Mouse (Mus musculus): ENCODE measurements around the gene Plpp1. TPM values are rescaled to one million over a fixed set of nuclear protein-coding genes. Genes with fewer than 3 reads are reported as not detected.

Gene Plpp1
- polyA plus RNA-seq, 3 experiments from 2014 or later, result 0.94 to 5.9 (median 1.2) TPM

DNA sequence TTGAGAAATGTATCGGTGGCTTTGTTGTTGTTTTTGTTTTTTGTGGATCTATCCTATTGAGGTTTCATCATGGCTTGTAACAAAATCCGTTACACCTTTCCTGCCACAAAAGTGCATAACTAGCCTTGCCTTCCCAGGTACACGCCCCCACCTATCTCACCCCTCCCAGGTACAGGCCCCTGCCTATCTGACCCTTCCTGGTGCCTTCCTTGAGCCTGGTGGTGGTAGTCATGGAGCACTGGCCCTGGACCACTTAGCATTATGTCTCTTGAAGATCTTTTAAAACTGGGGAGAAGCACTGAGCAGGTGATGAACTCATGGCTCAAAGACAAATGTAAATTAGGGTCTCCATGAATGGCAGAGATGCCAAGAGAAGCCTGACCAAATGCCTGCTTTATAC, 61.8 kb downstream of the Plpp1 start:
- no peak for ATAC-seq

DNA sequence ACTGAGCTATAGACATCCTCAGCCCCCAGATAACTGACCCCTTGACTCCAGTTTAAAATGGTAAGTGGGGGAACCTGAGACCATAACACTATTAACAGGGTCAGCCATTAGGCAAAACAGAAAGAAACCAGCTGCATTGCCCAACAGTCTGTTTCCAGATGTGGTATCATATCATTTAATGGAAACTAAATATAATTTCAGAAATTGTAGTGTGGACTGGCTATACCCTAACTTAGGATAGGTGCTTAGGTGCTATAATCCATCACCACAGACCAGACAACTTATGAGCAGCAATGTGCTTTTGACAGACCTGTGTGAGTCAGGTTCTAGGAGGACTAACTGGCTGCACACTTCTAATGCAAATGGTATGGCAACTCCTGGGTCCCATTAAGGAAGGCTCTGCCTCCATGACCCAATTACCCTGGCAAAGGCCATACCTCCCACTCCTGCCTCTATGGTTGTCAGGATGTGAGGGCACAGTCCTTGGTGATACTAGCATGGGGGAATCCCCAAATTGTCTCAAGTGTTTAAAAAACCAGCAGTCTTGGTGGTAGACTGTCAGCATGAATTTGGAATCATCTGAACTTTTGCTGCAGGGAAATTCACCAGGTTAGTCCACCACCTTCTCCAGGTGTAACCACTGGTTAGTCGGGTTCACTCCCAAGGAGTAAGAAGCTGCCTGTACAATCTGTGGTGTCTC, 62.5 kb downstream of the Plpp1 start:
- ATAC-seq, result peak; percentile 72

DNA sequence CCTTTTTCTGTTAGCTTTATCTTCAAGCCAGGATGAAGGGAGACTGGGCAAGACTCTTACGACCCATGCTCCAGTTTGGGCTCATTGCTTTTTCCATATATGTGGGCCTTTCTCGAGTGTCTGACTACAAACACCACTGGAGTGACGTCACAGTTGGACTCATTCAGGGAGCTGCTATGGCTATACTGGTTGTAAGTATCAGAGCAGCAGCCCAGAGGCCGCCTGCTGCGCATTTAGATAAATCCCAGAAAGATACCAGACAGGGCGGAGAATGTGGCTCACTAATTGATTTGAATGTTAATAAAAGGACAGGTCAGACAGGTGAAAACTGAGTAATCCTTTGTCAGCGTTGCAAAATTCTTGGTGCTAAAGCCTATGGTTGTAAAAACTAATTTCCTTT, 66.2 kb downstream of the Plpp1 start:
- ATAC-seq, result no peak

DNA sequence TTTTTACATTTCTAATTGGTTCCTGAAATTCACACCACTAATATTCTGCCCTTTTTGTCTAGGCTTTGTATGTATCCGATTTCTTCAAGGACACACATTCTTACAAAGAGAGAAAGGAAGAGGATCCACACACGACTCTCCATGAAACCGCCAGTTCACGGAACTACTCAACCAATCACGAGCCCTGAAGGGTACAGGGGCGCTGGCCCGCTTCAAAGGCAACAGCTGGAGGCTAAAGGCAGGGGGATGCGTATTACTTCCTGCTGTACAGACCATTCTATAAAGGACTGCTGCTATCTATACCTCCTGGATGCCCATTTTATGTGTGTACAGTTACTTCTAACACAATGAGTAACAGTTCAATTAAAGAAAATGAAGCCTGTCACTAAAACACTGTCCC, 66.8 kb downstream of the Plpp1 start:
- no peak for ATAC-seq

DNA sequence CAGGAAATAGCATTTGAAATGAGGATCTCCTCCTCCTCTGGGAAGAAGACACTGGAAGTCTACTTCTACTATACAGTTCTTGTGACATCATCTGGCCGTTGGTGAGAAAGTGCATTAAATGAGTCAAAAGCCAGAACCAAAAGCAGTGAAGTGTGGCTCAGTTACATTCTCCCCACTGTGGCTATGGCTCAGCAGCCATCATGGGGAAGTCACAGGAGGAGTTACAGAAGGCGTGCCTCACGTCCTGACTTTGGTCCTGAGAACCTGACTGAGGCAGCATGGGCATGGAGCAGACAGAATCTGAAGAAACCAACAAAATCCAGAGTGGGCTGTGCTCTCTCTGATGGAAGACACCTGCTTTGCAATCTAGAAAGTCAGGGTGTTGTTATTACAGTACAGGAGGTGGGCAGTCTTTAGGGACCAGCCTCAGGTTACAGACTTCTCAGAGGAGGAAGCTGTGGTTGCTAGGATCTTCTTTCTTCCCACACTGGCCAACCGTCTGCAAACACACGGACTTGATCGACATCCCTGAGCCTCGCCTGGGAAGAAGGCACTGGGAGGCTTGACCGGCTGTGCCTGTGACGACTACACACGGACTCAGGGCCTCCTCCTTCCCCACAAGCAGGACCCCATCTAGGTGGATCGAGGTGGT, 69.6 kb downstream of the Plpp1 start:
- no peak for ATAC-seq

DNA sequence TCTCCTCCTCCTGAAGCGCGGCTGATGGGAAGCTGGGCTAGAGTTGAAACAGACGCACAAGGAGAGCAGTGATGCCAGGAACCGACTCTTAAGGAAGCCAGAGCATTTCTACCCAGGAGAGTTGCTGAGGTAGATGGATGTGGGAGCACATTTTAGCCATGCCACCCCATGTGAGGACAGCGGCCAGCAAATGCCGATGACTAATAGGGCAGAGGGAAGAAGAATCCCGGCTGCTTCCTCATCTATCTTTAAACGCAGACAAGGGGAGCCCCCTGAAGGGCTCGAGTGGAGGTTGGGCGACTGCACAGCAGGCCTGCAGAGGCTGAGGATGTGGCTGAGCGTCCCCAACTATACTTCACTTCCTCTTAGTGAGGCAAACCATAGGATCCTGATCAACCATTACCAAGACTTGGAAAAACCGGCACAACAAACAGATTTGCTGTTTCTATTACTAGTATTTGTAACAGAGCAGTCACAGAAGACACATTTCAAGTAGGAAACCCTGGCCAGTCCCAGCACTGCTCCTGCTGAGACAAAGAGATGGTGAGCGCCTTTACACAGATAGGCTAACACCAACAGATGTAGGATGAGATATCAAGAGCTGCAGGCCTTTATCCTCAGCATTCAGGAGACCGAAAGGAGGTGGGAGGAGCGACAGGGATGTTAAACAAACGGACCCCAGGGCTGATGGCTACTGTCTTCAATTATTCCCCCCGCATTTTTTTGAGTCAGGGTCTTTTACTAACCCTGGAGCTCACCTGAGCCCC, 71.1 kb downstream of the Plpp1 start:
- no peak for ATAC-seq

DNA sequence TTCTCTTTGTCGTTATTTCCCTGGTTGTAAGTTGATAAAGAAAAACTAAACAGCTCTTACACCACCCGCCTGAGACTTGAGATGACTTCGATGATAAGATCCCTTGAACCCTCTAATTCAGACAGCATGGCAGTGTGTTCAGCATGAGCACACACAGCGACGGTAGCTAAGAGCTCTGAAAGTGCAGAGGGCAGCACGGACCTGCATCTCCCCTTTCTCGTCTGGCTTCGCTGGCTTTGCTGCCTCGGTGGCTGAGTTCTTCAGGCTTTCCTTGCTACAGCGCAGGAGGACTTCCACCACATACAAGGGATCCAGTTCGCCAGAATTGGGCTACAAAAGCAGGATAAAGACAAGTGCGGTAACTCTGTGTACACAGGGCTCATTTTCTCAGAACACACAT, 86.6 kb downstream of the Plpp1 start:
- ATAC-seq, result no peak

DNA sequence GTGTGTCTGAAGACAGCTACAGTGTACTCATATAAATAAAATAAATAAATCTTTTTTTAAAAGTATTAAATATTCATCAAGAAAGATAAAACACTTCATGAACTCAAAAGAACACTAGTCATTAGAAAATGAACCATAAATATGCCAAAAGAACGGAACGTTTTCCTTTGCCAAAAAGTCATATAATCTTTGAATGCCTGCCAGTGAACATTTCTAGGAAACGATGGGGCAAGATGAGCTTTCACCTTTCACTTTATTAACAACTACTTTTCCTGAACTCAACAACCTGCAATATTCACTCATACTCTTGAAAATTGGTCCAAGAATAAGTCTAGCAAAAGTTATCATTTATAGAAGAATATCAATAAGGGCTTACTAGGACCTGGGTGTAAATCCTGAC, 101.6 kb downstream of the Plpp1 start:
- no peak for ATAC-seq

DNA sequence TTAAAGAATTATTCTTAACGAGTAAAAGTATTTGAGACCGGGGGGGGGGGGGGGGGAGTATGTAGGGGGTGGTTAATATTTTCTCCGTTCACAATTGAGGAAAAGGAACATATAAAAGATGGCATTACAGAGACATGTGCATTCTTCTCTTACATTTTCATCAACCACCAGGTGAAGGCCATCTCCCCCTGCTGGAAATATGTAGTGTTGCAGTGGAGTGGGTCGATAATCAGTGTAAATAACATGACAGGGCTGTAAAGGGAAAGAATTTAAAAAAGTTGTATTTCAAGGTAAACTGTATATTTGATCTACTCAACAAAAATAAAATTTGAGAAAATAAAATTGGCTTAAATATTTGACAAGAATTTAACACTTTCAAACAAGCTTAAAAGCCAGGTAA, 109.1 kb downstream of the Plpp1 start:
- peak; percentile 80 for ATAC-seq

DNA sequence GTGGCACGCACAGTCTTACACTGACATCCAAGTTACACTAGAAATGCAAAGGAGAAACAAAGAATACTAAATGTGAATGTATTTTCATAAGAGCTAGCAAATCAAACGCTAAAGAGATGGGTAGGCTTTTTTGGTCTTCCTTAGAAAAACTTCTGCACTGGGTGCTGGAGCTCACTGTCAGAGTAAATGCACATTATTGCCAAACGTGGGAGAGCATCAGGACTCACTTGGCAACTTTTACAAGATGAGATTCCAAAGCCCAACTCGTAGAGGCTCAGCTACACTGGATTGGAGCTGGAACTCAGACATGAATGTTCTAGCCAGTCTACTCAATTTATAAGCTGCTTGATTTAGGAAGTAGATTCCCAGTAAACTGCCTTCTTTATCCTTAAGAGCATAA, 109.8 kb downstream of the Plpp1 start:
- ATAC-seq, result no peak

Other genes with a start within 250 kb of the Plpp1 start
- under 1 TPM in 1 of 3 experiments, not detected in 2; 0.10 TPM for gene Il31ra, start 206.4 kb upstream of the Plpp1 start, polyA plus RNA-seq (2017; shearing (Covaris generic))
- not detected for gene Ddx4, start 148.3 kb upstream of the Plpp1 start, polyA plus RNA-seq (2017; shearing (Covaris generic))
- 10 to 100 TPM; 21.8 to 39.6 (median 34.2) TPM for gene Slc38a9, start 140.0 kb upstream of the Plpp1 start, polyA plus RNA-seq (2017; shearing (Covaris generic))
- gene Mtrex, start 126.6 kb downstream of the Plpp1 start, polyA plus RNA-seq (2017; shearing (Covaris generic)), result 10 to 100 TPM; 55.7 to 77.3 (median 74.5) TPM
- gene Dhx29, start 126.7 kb downstream of the Plpp1 start, polyA plus RNA-seq (2017; shearing (Covaris generic)), result 10 to 100 TPM in 2 of 3 experiments, 1 to 10 TPM in 1; 8.8 to 12.4 (median 10.9) TPM
- gene Ccno, start 187.0 kb downstream of the Plpp1 start, polyA plus RNA-seq (2017; shearing (Covaris generic)), result not detected
- not detected for gene Mcidas, start 193.1 kb downstream of the Plpp1 start, polyA plus RNA-seq (2017; shearing (Covaris generic))
- not detected for gene Cdc20b, start 234.3 kb downstream of the Plpp1 start, polyA plus RNA-seq (2017; shearing (Covaris generic))
- not detected for gene Gpx8, start 245.6 kb downstream of the Plpp1 start, polyA plus RNA-seq (2017; shearing (Covaris generic))